Mouse (Mus musculus) cerebellum, adult 2 months (tissue): ENCODE results near the gene Omp. TPM values are rescaled to one million over a fixed set of nuclear protein-coding genes. Genes with fewer than 3 reads are reported as not detected.

Experiments
- DNase-seq, 2 experiments: peaks; one replicate each; pipeline ENCODE4 v3.0.0; 2021
- H3K27ac ChIP-seq: fragments of 200-500 bp; 2 replicates; pipeline ENCODE4 v1.5.1; 2012; ENCODE audit warnings: low read length, control low read depth, inconsistent platforms; ENCODE audit not compliant: insufficient read depth
- H3K27me3 ChIP-seq: fragments of 200-500 bp; 2 replicates; pipeline ENCODE4 v1.6.1; 2012; ENCODE audit warnings: inconsistent platforms, mild to moderate bottlenecking, low read length, moderate library complexity; ENCODE audit not compliant: control insufficient read depth, insufficient read depth
- H3K4me1 ChIP-seq: fragments of 200-500 bp; 2 replicates; pipeline ENCODE4 v1.6.1; 2011; ENCODE audit warnings: low read length; ENCODE audit not compliant: control insufficient read depth, insufficient read depth
- H3K4me3 ChIP-seq: fragments of 200-500 bp; replicated peaks from 2 replicates; pipeline ENCODE3; 2011; ENCODE audit warnings: mild to moderate bottlenecking, low read depth, low read length, control low read depth; ENCODE audit not compliant: insufficient read depth
- CTCF ChIP-seq: fragments of 200-500 bp; IDR thresholded peaks from 2 replicates; pipeline ENCODE4 v1.5.1; 2011; ENCODE audit warnings: low read depth, mild to moderate bottlenecking, control low read depth, low read length, moderate library complexity, borderline replicate concordance; ENCODE audit not compliant: insufficient read depth
- POLR2A ChIP-seq: fragments of 200-500 bp; IDR thresholded peaks from 2 replicates; pipeline ENCODE4 v1.6.1; 2011; ENCODE audit warnings: low read length, control low read depth, borderline replicate concordance; ENCODE audit not compliant: insufficient read depth
- WGBS: fragments of 180-500 bp; shearing (Covaris S2); methylation state at CpG from one replicate; pipeline ENCODE4 v1.1.7; 2018; 5-methylcytosine and 5-hydroxymethylcytosine counted together
- polyA plus RNA-seq: library from polyadenylated mRNA; depleted of rRNA; stranded (reverse); fragments of >200 nt; gene quantifications from 2 replicates; pipeline ENCODE4 v1.2.3, GENCODE M21; 2012

Omp gene
- polyA plus RNA-seq, 1 experiment = 0.57 TPM

- Histone ChIP-seq H3K27ac (no peak overlapping the region), H3K4me1 (peaks cover 18% of the 10 kb centered on the region), H3K27me3 (no peaks in the 10 kb centered on the region), H3K4me3 (no peak overlapping the region)
- WGBS = 43% methylated on average over 11 of the region's 11 CpGs
- DNase-seq = peak; percentile 60 to 64
- TF ChIP-seq POLR2A (no peak), CTCF (no peak)
Observed at GRCm38 (mm10) chr7:98117012-98117660, 28.2 kb downstream of the Omp start.

GRCm38 (mm10) chr7:98114656-98115055 is 30.6 kb downstream of the Omp start:
- no peak for TF ChIP-seq POLR2A
- TF ChIP-seq CTCF = no peak
- no peaks in the 10 kb centered on the region for H3K27me3 ChIP-seq
- WGBS = 78% methylated on average over 6 of the region's 6 CpGs
- no peak overlapping the region for H3K4me3 ChIP-seq
- H3K27ac ChIP-seq = no peak overlapping the region
- no peak for DNase-seq
- peaks cover 24% of the 10 kb centered on the region for H3K4me1 ChIP-seq

GRCm38 (mm10) chr7:98111233-98111632 is 34.1 kb downstream of the Omp start:
- peak in 1 of 2 experiments; percentile 21 for DNase-seq
- no peak for TF ChIP-seq CTCF
- TF ChIP-seq POLR2A = no peak
- Histone ChIP-seq H3K27me3 (no peaks in the 10 kb centered on the region), H3K4me3 (no peak overlapping the region), H3K4me1 (peaks cover 35% of the 10 kb centered on the region), H3K27ac (no peak overlapping the region)
- WGBS = 22% methylated on average over 25 of the region's 25 CpGs

- Histone ChIP-seq H3K4me1 (peaks cover 34% of the 10 kb centered on the region), H3K27ac (peak overlapping the region; percentile 76; the same call in 1 of the 2 replicates), H3K4me3 (no peak overlapping the region), H3K27me3 (no peaks in the 10 kb centered on the region)
- WGBS = 7% methylated on average over 4 of the region's 4 CpGs
- peak; percentile 68 to 76 for DNase-seq
- TF ChIP-seq POLR2A = no peak
- no peak for TF ChIP-seq CTCF
Observed at GRCm38 (mm10) chr7:98109771-98110170, 35.5 kb downstream of the Omp start.

GRCm38 (mm10) chr7:98108636-98109430 is 36.5 kb downstream of the Omp start:
- peak overlapping the region; percentile 94 for H3K27ac ChIP-seq
- DNase-seq = peak; percentile 78 to 92

GRCm38 (mm10) chr7:98106272-98106671 is 39.0 kb downstream of the Omp start:
- Histone ChIP-seq H3K4me1 (peaks cover 46% of the 10 kb centered on the region), H3K27me3 (no peaks in the 10 kb centered on the region), H3K4me3 (no peak overlapping the region), H3K27ac (no peak overlapping the region)
- 88% methylated on average over 7 of the region's 7 CpGs for WGBS
- DNase-seq = no peak
- TF ChIP-seq CTCF = no peak
- no peak for TF ChIP-seq POLR2A

More at GRCm38 (mm10) chr7:98108636-98109430, 36.5 kb downstream of the Omp start:
- Histone ChIP-seq H3K4me3 (no peak overlapping the region), H3K27me3 (no peaks in the 10 kb centered on the region), H3K4me1 (peaks cover 37% of the 10 kb centered on the region)
- 36% methylated on average over 16 of the region's 16 CpGs for WGBS
- no peak for TF ChIP-seq CTCF
- TF ChIP-seq POLR2A = peak; percentile 39; the same call in 1 of the 2 replicates

GRCm38 (mm10) chr7:98104481-98105435 is 40.5 kb downstream of the Omp start:
- Histone ChIP-seq H3K4me3 (no peak overlapping the region), H3K27me3 (no peaks in the 10 kb centered on the region), H3K4me1 (peaks cover 35% of the 10 kb centered on the region), H3K27ac (no peak overlapping the region)
- no peak for TF ChIP-seq POLR2A
- no peak for TF ChIP-seq CTCF
- 67% methylated on average over 16 of the region's 16 CpGs for WGBS
- peak in 1 of 2 experiments; percentile 28 for DNase-seq
